Mouse (Mus musculus) heart, postnatal 10 days (tissue): ENCODE measurements at regions not wholly inside any gene's neighbourhood (a gene's known extent, or its start where the extent isn't known, plus 50 kb on each side); places are given as distances from the start of the nearest gene placed in this dataset.

Experiments
- DNase-seq, 2 experiments: peaks; one replicate each; pipeline ENCODE4 v3.0.0; 2021
- intact Hi-C: fragments of 180-260 bp; cut with DNase I; formaldehyde crosslinking; loops from one replicate; pipeline ENCODE4 v1.15.1; 2025

DNA sequence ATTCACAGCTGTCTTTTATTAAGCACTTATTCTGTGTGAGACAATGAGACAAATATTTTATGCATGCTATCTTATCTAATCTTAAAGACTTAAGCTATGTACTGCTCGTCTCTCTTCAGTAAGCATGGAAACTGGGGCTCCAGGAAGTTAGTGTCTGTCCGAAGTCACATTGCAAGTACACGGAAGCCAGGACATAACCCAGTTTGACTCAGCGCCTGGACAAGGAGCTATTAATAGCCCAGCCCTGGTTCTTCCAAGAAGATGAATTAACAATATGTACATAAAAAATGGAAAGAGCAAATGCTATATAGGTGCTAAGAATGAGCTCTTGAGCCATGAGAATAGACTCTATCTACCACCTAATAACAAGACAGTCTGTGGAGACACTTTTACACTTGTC is 85.2 kb upstream of the Col24a1 start:
- peak; percentile 27 to 38 for DNase-seq
- intact Hi-C loops, result no loop called here

DNA sequence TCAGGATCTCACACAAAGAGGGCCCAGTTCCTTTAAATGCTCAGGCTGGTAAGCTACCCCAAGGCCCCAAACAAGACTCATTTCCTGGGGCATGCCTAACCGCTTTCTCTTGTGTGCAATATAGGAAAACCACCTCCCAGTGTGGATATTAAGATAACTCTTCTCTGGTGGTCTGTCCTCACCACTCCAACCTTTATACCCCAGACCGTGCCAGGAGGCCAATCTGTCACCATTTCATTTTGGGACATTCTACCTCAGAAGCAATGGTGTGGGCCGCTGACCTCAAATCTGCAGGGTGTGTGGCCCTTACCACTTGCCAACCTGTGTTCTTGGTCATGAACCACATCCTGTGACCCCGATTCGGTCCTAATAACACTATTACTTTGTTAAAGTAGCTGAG is 82.1 kb upstream of the Col24a1 start:
- intact Hi-C loops, result no loop called here

DNA sequence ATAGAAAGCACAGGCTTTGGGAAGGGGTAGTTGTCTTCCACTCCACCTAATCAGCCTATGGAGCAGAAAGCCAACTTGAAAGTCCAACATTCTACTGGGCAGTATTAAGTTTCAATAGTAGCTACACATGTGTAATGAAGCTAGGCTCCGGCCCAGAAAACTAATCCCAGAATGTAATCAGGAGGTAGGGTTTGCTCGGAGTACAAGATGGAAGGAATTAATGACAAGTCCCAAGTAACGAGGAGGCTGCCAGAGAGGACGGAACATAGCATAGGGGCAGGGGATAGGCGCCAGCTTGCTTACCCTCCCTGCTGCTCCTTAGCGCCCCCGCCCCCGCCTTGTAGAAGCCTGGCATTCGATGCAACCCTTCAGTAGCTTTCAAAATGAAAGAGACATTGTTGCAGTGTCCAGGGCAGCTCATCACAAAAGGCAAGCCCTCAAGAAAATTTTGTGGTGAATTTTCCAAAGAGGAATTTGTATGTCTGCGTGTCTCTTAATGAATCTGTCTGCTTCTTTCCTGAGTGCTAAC is 75.2 kb upstream of the Col24a1 start:
- DNase-seq, result no peak
- intact Hi-C loops, result no loop called here

More for the DNA sequence above, 82.1 kb upstream of the Col24a1 start:
- no peak for DNase-seq

DNA sequence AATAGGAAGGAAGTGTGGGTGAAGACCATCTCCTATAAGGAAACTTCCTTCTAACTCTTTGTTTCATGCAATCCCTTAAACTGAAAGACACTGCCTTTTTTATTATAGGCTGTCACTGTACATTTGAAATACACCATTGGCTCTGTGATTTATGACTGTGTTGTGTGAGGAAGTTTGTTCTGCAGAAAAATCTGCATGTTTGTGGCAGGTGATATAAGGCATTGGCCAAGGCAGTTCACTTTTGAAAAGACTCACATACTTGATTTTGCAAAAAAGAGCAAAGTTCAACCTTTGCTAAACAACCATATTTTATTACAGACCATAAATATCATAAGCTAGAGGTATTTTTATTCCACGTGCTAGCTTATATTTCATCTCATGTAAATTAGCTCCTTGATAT is 69.3 kb upstream of the Col24a1 start:
- intact Hi-C loops, result no loop called here
- no peak for DNase-seq

DNA sequence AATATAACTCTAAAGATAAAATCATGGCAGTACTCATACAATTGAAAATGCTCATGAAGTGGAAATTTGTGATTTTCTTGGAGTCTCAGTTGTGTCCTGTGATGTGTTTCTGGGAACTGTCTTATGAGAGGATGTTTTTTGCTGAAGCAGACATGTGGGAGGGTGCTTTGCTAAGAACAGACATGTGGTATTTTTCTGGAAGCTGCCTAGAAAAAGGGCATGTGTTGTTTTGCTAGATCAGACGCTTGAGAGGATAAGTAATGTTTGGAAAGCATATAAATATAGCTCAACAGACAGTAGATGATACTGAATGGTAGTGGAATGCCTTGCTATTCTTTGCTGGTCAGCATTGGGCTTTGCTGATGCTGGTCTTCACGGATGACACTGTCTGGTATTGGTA is 68.2 kb upstream of the Col24a1 start:
- intact Hi-C loops, result no loop called here
- no peak for DNase-seq

DNA sequence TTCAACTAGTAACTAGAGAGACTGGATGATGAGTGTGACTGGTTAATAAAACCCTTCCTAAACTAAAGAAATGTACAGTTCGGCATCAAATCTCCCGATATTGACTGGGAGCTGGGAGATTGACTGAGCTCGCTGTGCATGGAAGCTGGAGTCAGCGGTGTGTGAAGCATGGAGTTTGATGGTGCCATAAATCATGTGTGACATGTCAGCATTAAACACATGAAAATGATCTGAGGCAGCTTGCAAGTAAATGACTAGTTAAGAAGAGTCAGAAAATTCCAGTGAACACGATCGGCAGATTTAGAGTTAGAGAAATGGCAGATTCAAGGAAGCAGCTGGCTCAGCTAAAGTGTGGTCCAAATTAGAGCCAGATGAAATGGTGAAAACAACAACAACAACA is 61.6 kb upstream of the Col24a1 start:
- no peak for DNase-seq
- intact Hi-C loops, result no loop called here

DNA sequence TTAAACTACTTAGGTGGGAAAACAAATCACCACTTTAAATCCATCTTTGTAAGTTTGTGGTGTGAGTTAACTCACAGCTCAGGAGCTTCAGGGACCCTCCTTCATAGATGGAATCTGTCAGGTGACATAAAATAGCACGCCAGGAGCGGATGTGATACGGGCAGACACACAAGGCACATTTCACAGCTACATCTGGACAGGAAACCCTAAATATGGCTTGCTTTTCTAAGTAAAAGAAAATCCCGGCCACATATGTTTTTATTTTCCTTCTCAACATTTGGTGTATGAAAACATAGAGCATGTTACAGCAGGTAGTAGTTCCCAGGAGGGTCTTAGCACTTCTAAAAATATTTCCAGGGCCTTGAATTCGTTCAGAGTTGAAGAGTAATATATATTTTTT is 50.1 kb upstream of the Col24a1 start:
- intact Hi-C loops, result no loop called here

More for the DNA sequence above, 50.1 kb upstream of the Col24a1 start:
- DNase-seq, result no peak
